Mouse (Mus musculus): ENCODE data around the gene Gm20388. TPM values are rescaled to one million over a fixed set of nuclear protein-coding genes. Genes with fewer than 3 reads are reported as not detected.
A peak's percentile ranks its signal among the peaks of the same experiment; 100 is the strongest.

The Gm20388 gene
- total RNA-seq, 2 experiments from 2014 or later = 2.2 to 7.6 TPM

- Histone ChIP-seq H3K4me3 (no peak overlapping the region), H3K27ac (no peak overlapping the region)
- TF ChIP-seq CTCF (conservative IDR thresholded peaks at IDR 0.05) = no peak
- DNase-seq (ENCODE audit: low spot score in 2 of 2) = no peak
These were observed 3944.3 kb downstream of the Gm20388 start for GRCm38 (mm10) chr8:123854733-123855475.

- Histone ChIP-seq H3K27ac (peak overlapping the region; percentile 99), H3K4me3 (peak overlapping the region; percentile 97)
- no peak for DNase-seq (ENCODE audit: low spot score in 2 of 2)
- no peak for TF ChIP-seq CTCF (conservative IDR thresholded peaks at IDR 0.05)
These were observed 3946.7 kb downstream of the Gm20388 start for GRCm38 (mm10) chr8:123857361-123857760.

- TF ChIP-seq CTCF (conservative IDR thresholded peaks at IDR 0.05) = no peak
- no peak for DNase-seq (ENCODE audit: low spot score in 2 of 2)
- H3K27ac ChIP-seq = peak overlapping the region; percentile 99
- H3K4me3 ChIP-seq = peak overlapping the region; percentile 97
These were observed 3947.9 kb downstream of the Gm20388 start for GRCm38 (mm10) chr8:123858574-123858940.

- peak; percentile 55 for TF ChIP-seq CTCF (conservative IDR thresholded peaks at IDR 0.05)
- Histone ChIP-seq H3K27ac (peak overlapping the region; percentile 99), H3K4me3 (peak overlapping the region; percentile 97)
- DNase-seq (ENCODE audit: low spot score in 2 of 2) = peak; percentile 90 to 94
These were observed 3948.5 kb downstream of the Gm20388 start for GRCm38 (mm10) chr8:123858941-123859647.

GRCm38 (mm10) chr8:123859648-123860259 lies 3949.1 kb downstream of the Gm20388 start, which contains the start of gene Ccsap:
TSS of gene Ccsap (minus strand) at chr8:123860209.
- peak; percentile 53 for TF ChIP-seq CTCF (conservative IDR thresholded peaks at IDR 0.05)
- H3K27ac ChIP-seq = peak within 1 kb of the TSS; percentile 99

GRCm38 (mm10) chr8:123860386-123860785 lies 3949.7 kb downstream of the Gm20388 start:
- H3K4me3 ChIP-seq = peak overlapping the region; percentile 97
- TF ChIP-seq CTCF (conservative IDR thresholded peaks at IDR 0.05) = no peak
- peak overlapping the region; percentile 99 for H3K27ac ChIP-seq
- no peak for DNase-seq (ENCODE audit: low spot score in 2 of 2)

More at GRCm38 (mm10) chr8:123859648-123860259, 3949.1 kb downstream of the Gm20388 start, which contains the start of gene Ccsap:
- H3K4me3 ChIP-seq = peak within 1 kb of the TSS; percentile 97
- peak; percentile 56 to 71 for DNase-seq (ENCODE audit: low spot score in 2 of 2)

- Histone ChIP-seq H3K27ac (no peak overlapping the region), H3K4me3 (no peak overlapping the region)
- TF ChIP-seq CTCF (conservative IDR thresholded peaks at IDR 0.05) = no peak
- DNase-seq (ENCODE audit: low spot score in 2 of 2) = no peak
These were observed 3955.1 kb downstream of the Gm20388 start for GRCm38 (mm10) chr8:123865786-123866185.

GRCm38 (mm10) chr8:123866971-123867370 lies 3956.3 kb downstream of the Gm20388 start:
- DNase-seq (ENCODE audit: low spot score in 2 of 2) = no peak
- no peak for TF ChIP-seq CTCF (conservative IDR thresholded peaks at IDR 0.05)
- no peak overlapping the region for H3K4me3 ChIP-seq
- H3K27ac ChIP-seq = peak overlapping the region; percentile 61

- no peak for TF ChIP-seq CTCF (conservative IDR thresholded peaks at IDR 0.05)
- H3K4me3 ChIP-seq = no peak overlapping the region
- peak overlapping the region; percentile 64; the same call in 1 of the 2 replicates for H3K27ac ChIP-seq
These were observed 3961.4 kb downstream of the Gm20388 start for GRCm38 (mm10) chr8:123872048-123872447.

GRCm38 (mm10) chr8:123873364-123873763 lies 3962.7 kb downstream of the Gm20388 start:
- H3K27ac ChIP-seq = peak overlapping the region; percentile 18; the same call in 1 of the 2 replicates
- TF ChIP-seq CTCF (conservative IDR thresholded peaks at IDR 0.05) = no peak
- DNase-seq (ENCODE audit: low spot score in 2 of 2) = no peak
- H3K4me3 ChIP-seq = no peak overlapping the region

More at GRCm38 (mm10) chr8:123872048-123872447, 3961.4 kb downstream of the Gm20388 start:
- no peak for DNase-seq (ENCODE audit: low spot score in 2 of 2)

GRCm38 (mm10) chr8:123874324-123874723 lies 3963.7 kb downstream of the Gm20388 start:
- H3K27ac ChIP-seq = peak overlapping the region; percentile 74
- peak in 1 of 2 experiments; percentile 61 for DNase-seq (ENCODE audit: low spot score in 2 of 2)
- no peak for TF ChIP-seq CTCF (conservative IDR thresholded peaks at IDR 0.05)
- H3K4me3 ChIP-seq = no peak overlapping the region

- H3K27ac ChIP-seq = no peak overlapping the region; the same call in 1 of the 2 replicates
- no peak for TF ChIP-seq CTCF (conservative IDR thresholded peaks at IDR 0.05)
- no peak overlapping the region for H3K4me3 ChIP-seq
- DNase-seq (ENCODE audit: low spot score in 2 of 2) = no peak
These were observed 3967.2 kb downstream of the Gm20388 start for GRCm38 (mm10) chr8:123877865-123878264.

- peak; percentile 54 to 71 for DNase-seq (ENCODE audit: low spot score in 2 of 2)
- Histone ChIP-seq H3K27ac (peak overlapping the region; percentile 93), H3K4me3 (no peak overlapping the region)
- no peak for TF ChIP-seq CTCF (conservative IDR thresholded peaks at IDR 0.05)
These were observed 3969.6 kb downstream of the Gm20388 start for GRCm38 (mm10) chr8:123880271-123880670.
